Mouse (Mus musculus) heart, embryonic 11.5 days (tissue): Measurements from ENCODE around the gene P2rx7. TPM values are rescaled to one million over a fixed set of nuclear protein-coding genes. Genes with fewer than 3 reads are reported as not detected.

ENCODE experiments used
- ATAC-seq: fragments of 200-750 bp; cut with Nextera tagmentation; replicated peaks from 2 replicates; pipeline ENCODE4 v1.8.0; 2017; ENCODE audit warnings: moderate library complexity; ENCODE audit not compliant: insufficient number of reproducible peaks, low FRiP score, low TSS enrichment
- H3K27ac ChIP-seq: fragments of 300-500 bp; sonication (generic); 2 replicates; pipeline ENCODE4 v1.5.1; 2014; ENCODE audit warnings: mild to moderate bottlenecking, low read depth, low read length
- H3K27me3 ChIP-seq: fragments of 300-500 bp; sonication (generic); 2 replicates; pipeline ENCODE4 v1.6.1; 2014; ENCODE audit warnings: mild to moderate bottlenecking, low read length, mixed read lengths; ENCODE audit not compliant: control insufficient read depth, insufficient read depth
- H3K36me3 ChIP-seq: fragments of 300-500 bp; sonication (generic); 2 replicates; pipeline ENCODE4 v1.6.1; 2014; ENCODE audit warnings: mild to moderate bottlenecking, low read length, moderate library complexity, mixed read lengths; ENCODE audit not compliant: control insufficient read depth, insufficient read depth
- H3K4me1 ChIP-seq: fragments of 300-500 bp; sonication (generic); 2 replicates; pipeline ENCODE4 v1.6.1; 2014; ENCODE audit warnings: low read length; ENCODE audit not compliant: control insufficient read depth, insufficient read depth
- H3K4me2 ChIP-seq: fragments of 300-500 bp; sonication (generic); 2 replicates; pipeline ENCODE4 v1.6.1; 2014; ENCODE audit warnings: mild to moderate bottlenecking, moderate library complexity
- H3K4me3 ChIP-seq: fragments of 300-500 bp; sonication (generic); 2 replicates; pipeline ENCODE4 v1.5.1; 2014; ENCODE audit warnings: low read depth, low read length
- H3K9ac ChIP-seq: fragments of 300-500 bp; sonication (generic); 2 replicates; pipeline ENCODE4 v1.6.1; 2014; ENCODE audit warnings: mild to moderate bottlenecking, low read depth, low read length, moderate library complexity
- H3K9me3 ChIP-seq: fragments of 300-500 bp; sonication (generic); replicated peaks from 2 replicates; pipeline ENCODE4 v1.6.1; 2016; ENCODE audit warnings: low read length; ENCODE audit not compliant: control insufficient read depth
- WGBS: fragments of 180-500 bp; shearing (Covaris S2); extraction: QIAGEN DNeasy Blood & Tissue Kit; methylation state at CpG from one replicate; pipeline ENCODE4 v1.1.7; 2014; ENCODE audit not compliant: insufficient replicate concordance; 5-methylcytosine and 5-hydroxymethylcytosine counted together
- polyA plus RNA-seq: library from polyadenylated mRNA; unstranded; fragments of >200 nt; fragmentation: Nextera tagmentation; extraction: Ambion mirVana; gene quantifications from 2 replicates; pipeline ENCODE4 v1.2.1, GENCODE M21; 2014

P2rx7 gene
- polyA plus RNA-seq, 1 experiment from 2014 or later, result 0.36 TPM

DNA sequence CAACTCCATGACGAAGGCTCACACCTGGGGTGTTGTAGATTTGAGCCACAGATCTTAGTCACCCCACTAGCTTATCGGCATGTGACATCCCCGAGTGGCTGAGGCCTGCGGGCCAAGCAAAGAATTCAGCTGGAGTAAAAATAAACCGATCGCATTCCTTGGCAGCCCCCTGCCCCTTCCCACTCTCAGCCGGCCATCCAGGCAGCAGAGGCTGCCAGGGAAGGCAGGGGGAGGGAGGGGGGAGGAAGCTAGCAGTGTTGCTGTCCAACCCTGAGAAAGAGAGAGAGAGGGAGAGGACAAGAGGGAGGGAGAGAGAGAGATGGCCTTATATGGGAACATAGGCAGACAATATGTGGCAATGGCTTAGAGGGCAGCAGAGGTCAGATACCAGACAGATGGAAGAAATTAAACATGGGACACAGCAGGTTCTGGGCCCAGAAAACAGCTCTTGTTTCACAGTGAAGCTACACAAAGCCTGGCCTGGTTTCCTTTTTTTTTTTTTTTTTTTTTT, 22.3 kb upstream of the P2rx7 start:
- Histone ChIP-seq H3K9ac (peak overlapping the region; percentile 49), H3K27me3 (no peaks in the 10 kb centered on the region), H3K9me3 (no peaks in the 10 kb centered on the region), H3K4me3 (no peak overlapping the region), H3K4me1 (peaks cover 11% of the 10 kb centered on the region), H3K36me3 (no peaks in the 10 kb centered on the region), H3K4me2 (no peak overlapping the region), H3K27ac (peak overlapping the region; percentile 90)
- ATAC-seq, result peak; percentile 81
- WGBS, result 6% methylated on average over 7 of the region's 7 CpGs

DNA sequence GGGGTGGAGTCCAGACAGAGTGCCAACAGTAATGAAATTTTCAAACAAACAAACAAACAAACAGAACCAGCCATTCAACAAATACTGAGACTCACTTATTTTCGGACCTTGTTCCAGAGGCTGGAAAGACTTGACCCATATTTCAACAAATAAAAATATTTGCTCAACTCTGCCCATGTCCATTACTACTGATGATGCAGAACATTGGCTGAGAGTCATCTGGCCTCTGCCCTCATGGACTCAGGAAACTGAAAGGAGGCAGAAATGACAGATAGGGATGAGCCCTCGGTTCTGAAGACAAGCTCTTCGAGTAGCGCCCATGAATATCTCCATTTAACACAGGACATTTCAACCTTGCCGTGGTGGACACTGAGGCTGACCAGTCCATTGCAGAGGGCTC, 21.2 kb upstream of the P2rx7 start:
- Histone ChIP-seq H3K4me3 (no peak overlapping the region), H3K9ac (no peak overlapping the region), H3K27ac (peak overlapping the region; percentile 90), H3K4me1 (peaks cover 14% of the 10 kb centered on the region), H3K4me2 (no peak overlapping the region), H3K27me3 (no peaks in the 10 kb centered on the region), H3K36me3 (no peaks in the 10 kb centered on the region), H3K9me3 (no peaks in the 10 kb centered on the region)
- 84% methylated on average over 5 of the region's 5 CpGs for WGBS
- no peak for ATAC-seq

DNA sequence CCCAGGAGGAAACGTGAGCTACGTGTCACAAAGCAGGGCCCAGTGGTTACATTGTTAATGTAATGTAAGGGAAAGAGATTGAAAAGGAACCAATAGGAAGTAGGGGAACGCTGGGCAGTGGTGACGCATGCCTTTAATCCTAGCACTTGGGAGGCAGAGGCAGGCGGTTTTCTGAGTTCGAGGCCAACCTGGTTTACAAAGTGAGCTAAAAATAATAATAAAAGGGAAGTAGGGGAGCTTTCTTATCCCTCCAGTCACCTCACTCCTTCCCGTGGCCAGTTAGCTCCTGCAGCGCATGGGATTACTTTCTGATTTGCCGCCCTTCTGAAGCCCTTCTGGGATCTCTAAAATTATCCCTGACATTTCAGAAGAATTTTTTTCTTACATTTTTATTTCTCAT, 19.9 kb upstream of the P2rx7 start:
- Histone ChIP-seq H3K27me3 (no peaks in the 10 kb centered on the region), H3K4me1 (peaks cover 14% of the 10 kb centered on the region), H3K4me2 (no peak overlapping the region), H3K36me3 (no peaks in the 10 kb centered on the region), H3K27ac (no peak overlapping the region), H3K9ac (no peak overlapping the region), H3K9me3 (no peaks in the 10 kb centered on the region), H3K4me3 (no peak overlapping the region)
- 77% methylated on average over 9 of the region's 9 CpGs for WGBS
- ATAC-seq, result no peak

DNA sequence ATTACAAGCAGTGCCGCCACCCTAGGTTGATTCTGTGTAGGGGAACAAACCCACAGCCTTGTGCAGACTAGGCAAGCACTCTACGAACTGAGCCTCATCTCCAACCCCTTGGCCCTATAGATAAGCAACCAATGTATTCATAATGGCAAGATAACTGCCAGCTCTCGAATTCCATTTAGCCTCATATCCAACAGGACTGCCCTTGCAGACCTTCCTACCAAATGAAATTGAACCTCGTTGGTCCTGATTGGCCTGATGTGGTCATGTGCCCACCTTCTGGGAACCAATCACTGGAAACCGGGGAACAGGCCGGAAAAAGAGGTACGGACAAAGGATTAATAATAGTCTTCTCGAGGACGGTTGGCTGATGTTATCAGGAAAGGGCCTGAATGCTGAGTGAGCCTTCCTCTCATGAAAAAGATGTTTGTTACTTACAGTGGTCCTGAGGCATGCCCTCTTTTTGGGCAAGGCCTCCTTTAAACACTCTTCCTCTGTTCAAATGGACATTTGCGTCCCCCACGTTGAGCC, 18.7 kb upstream of the P2rx7 start:
- Histone ChIP-seq H3K27me3 (no peaks in the 10 kb centered on the region), H3K4me3 (no peak overlapping the region), H3K4me2 (no peak overlapping the region), H3K36me3 (no peaks in the 10 kb centered on the region), H3K9me3 (no peaks in the 10 kb centered on the region), H3K27ac (no peak overlapping the region), H3K4me1 (peaks cover 14% of the 10 kb centered on the region), H3K9ac (no peak overlapping the region)
- ATAC-seq, result no peak
- 81% methylated on average over 11 of the region's 11 CpGs for WGBS

DNA sequence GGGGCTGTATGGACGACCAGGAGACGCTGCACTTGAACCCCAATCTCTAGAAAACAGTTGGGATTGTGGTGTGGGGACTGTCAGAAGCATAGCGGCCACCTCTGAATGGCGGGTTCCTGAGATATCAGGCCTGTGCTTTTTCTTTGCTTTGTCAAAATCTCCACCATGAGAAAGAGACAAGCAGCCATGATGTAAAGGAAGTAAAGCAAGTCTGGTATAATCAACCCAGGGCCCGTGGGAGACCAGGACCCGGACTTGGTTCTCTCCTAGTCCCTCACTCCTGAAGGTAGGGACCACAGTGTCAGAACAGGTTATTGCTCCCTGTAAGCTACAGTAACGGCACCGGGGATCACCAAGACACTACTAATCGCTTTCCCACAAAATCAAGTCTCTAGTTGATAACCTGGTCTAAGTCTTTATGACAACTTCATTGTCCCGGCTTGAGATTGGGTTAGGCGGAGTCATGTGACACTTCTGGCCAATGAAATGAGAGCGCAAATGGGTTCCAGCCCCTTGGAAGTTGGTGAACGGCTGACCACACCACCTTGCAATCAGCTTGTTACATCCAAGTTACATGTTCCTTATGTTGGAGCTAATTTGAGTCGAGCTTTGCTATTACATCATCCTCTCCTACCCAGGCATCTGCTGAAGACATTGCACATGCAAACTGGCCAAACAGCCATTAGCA, 18.0 kb upstream of the P2rx7 start:
- ATAC-seq, result no peak

DNA sequence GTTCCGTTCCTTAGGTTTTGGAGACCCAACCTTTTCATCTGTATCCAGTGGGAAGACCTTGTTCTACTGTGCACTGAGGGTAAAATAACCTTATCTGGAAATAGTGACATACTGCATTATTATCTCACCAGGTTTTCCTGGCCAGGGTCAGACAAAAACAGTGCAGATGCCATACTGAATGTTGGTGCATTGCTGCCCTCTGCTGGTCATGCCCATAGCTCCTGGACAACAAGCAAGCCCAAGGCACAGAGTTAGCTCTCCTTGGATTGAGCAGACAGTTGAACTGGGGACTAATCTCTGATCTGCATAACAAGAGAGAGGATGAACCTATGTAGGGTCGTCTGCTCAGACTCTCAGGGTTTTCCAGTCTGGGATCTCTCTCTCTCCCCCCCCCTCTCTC, 16.5 kb upstream of the P2rx7 start:
- no peaks in the 10 kb centered on the region for H3K9me3 ChIP-seq
- no peak overlapping the region for H3K9ac ChIP-seq
- ATAC-seq, result no peak; the same call in 1 of the 2 replicates

More for the DNA sequence above, 18.0 kb upstream of the P2rx7 start:
- Histone ChIP-seq H3K9me3 (no peaks in the 10 kb centered on the region), H3K4me3 (no peak overlapping the region), H3K27me3 (no peaks in the 10 kb centered on the region), H3K4me1 (peaks cover 9% of the 10 kb centered on the region), H3K27ac (no peak overlapping the region), H3K4me2 (no peak overlapping the region), H3K9ac (no peak overlapping the region), H3K36me3 (no peaks in the 10 kb centered on the region)
- 80% methylated on average over 14 of the region's 14 CpGs for WGBS

DNA sequence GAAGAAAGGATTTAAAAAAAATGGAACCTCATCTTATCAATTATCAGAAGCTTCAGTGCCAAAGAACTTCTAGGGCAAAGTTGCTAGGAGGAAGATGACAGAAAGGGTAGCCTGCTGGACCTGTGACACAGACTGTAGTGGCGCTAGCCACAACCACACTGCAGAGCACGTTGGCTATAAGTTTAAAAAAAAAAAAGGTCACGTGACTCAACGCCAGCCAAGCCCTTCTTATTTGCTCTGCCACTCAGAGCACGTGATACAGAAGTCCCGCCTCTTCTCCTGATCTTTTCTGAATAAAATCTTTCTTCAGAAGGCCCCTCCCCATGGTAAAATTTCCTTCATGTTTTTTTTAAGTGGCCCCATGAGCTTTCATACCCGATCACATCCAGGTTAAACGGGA, 8.5 kb upstream of the P2rx7 start:
- Histone ChIP-seq H3K36me3 (no peaks in the 10 kb centered on the region), H3K4me2 (no peak overlapping the region), H3K4me3 (no peak overlapping the region), H3K4me1 (peaks cover 8% of the 10 kb centered on the region; the same call in 1 of the 2 replicates), H3K9ac (no peak overlapping the region), H3K27me3 (no peaks in the 10 kb centered on the region), H3K27ac (no peak overlapping the region), H3K9me3 (no peaks in the 10 kb centered on the region)
- 77% methylated on average over 8 of the region's 8 CpGs for WGBS
- ATAC-seq, result no peak

More for the DNA sequence above, 16.5 kb upstream of the P2rx7 start:
- H3K27me3 ChIP-seq, result no peaks in the 10 kb centered on the region
- no peaks in the 10 kb centered on the region for H3K36me3 ChIP-seq
- H3K27ac ChIP-seq, result no peak overlapping the region
- WGBS, result 34% methylated on average over 2 of the region's 2 CpGs
- H3K4me2 ChIP-seq, result no peak overlapping the region
- H3K4me1 ChIP-seq, result 0 out of 2 replicates have a peak, but pooled peaks cover 3% of the 10 kb centered on the region
- H3K4me3 ChIP-seq, result no peak overlapping the region

DNA sequence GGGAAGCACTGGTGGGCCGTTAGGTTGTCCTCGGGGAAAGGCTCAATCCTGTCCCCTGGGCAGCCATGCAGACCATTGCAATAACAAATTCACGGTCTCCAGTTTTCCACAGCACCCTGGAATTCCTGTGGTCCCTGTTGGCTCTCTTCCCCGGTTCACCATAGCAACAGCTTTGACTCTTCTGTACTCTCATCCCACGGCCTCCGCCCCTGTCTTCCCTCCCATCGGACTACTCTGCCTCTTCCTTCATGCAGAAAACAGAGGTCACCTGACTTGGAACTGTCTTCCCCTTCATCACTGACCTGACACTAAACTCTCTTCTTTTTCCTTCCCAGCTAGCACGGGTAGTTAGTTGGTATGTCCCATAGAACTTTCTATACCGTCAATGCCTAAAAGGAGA, 7.4 kb upstream of the P2rx7 start:
- H3K4me2 ChIP-seq, result no peak overlapping the region
- no peak overlapping the region for H3K4me3 ChIP-seq
- H3K4me1 ChIP-seq, result peaks cover 8% of the 10 kb centered on the region; the same call in 1 of the 2 replicates
- no peaks in the 10 kb centered on the region for H3K36me3 ChIP-seq
- no peak overlapping the region for H3K9ac ChIP-seq
- H3K27me3 ChIP-seq, result no peaks in the 10 kb centered on the region
- H3K27ac ChIP-seq, result no peak overlapping the region
- 83% methylated on average over 9 of the region's 9 CpGs for WGBS
- H3K9me3 ChIP-seq, result no peaks in the 10 kb centered on the region
- no peak for ATAC-seq
